Mouse (Mus musculus): Measurements from ENCODE around the gene Wdr47. TPM values are rescaled to one million over a fixed set of nuclear protein-coding genes. Genes with fewer than 3 reads are reported as not detected.

Wdr47 gene
- polyA plus RNA-seq, 1 experiment from 2014 or later = 103 TPM

DNA sequence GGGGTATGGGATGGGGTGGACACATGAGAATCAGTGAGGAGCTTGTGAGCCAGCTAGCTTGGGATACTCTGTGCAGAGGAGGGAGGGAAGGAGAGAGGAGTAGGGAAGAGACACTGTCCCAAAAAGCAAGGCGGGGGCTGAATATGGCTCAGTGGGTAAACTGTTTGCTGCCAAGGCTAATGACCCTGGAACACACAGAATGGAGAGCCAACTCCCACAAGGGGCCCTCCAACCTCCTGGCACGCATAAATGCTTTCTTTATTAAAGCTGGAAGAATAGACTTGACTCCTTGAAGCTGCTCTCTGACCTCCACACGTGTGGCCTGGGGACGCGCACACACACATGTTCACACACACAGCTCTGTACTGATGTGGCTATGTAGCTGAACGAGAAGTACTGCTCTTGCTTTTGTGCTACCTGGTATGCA is 97.9 kb downstream of the Wdr47 start:
- Histone ChIP-seq H3K9me3 (ENCODE audit: control insufficient read depth, low read length) (no peaks in the 10 kb centered on the region), H3K36me3 (ENCODE audit: control insufficient read depth, insufficient read depth, low read length) (no peaks in the 10 kb centered on the region), H3K4me1 (ENCODE audit: control insufficient read depth, insufficient read depth, low read depth, low read length) (no peaks in the 10 kb centered on the region; the same call in 1 of the 2 replicates), H3K27me3 (replicated peaks; ENCODE audit: control insufficient read depth, insufficient read depth, low read length) (no peaks in the 10 kb centered on the region), H3K4me3 (ENCODE audit: low read length) (no peak overlapping the region), H3K27ac (ENCODE audit: low read depth, low read length) (no peak overlapping the region), H3K9ac (ENCODE audit: low read depth, low read length) (no peak overlapping the region), H3K4me2 (ENCODE audit: low read length) (no peak overlapping the region)
- ATAC-seq = peak; percentile 73; the same call in 1 of the 2 replicates
- 42% methylated on average over 6 of the region's 6 CpGs for WGBS

DNA sequence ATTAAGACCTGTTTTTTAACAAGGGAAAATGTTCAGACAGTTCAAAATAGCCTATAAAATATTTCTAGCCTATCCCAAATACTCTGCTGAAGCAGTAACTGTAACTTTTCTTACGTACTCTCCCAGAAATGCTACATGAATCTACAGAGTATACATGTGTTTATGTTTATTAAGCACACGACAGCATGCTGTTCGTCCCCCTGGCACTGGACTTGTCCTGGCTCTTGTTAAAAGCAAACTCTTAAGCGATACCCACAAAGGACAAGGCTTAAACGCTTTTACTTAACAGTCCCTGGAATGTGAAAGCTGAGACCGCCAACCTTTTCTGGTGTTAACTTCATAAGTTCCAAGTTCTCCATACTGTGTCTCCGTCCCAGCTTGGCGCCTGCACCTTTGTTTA is 98.4 kb downstream of the Wdr47 start:
- Histone ChIP-seq H3K9me3 (ENCODE audit: control insufficient read depth, low read length) (no peaks in the 10 kb centered on the region), H3K27ac (ENCODE audit: low read depth, low read length) (no peak overlapping the region), H3K27me3 (replicated peaks; ENCODE audit: control insufficient read depth, insufficient read depth, low read length) (no peaks in the 10 kb centered on the region), H3K4me2 (ENCODE audit: low read length) (no peak overlapping the region), H3K36me3 (ENCODE audit: control insufficient read depth, insufficient read depth, low read length) (no peaks in the 10 kb centered on the region), H3K4me1 (ENCODE audit: control insufficient read depth, insufficient read depth, low read depth, low read length) (no peaks in the 10 kb centered on the region; the same call in 1 of the 2 replicates), H3K4me3 (ENCODE audit: low read length) (no peak overlapping the region), H3K9ac (ENCODE audit: low read depth, low read length) (no peak overlapping the region)
- WGBS = 68% methylated on average over 8 of the region's 8 CpGs
- ATAC-seq = no peak

DNA sequence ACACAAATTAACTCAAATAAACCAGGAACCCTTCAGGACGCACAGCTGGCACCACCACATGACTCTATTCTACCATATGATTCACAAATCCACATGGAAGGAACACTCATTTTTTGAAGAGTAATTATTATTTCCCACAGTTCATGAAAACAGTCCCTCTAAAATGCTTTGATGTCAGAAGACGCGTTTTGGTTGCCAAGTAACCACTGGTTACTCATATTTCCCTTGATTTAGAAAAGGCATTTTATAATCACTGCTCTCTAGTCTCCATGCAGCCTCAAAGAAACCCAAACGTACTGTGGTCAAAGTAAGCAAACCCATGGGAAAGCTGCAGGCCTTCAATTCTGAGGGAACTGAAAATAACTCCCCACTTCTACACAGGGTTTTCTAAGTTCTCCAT is 98.9 kb downstream of the Wdr47 start:
- Histone ChIP-seq H3K4me2 (ENCODE audit: low read length) (no peak overlapping the region), H3K27me3 (replicated peaks; ENCODE audit: control insufficient read depth, insufficient read depth, low read length) (no peaks in the 10 kb centered on the region), H3K9ac (ENCODE audit: low read depth, low read length) (no peak overlapping the region), H3K4me3 (ENCODE audit: low read length) (no peak overlapping the region), H3K9me3 (ENCODE audit: control insufficient read depth, low read length) (no peaks in the 10 kb centered on the region), H3K27ac (ENCODE audit: low read depth, low read length) (no peak overlapping the region), H3K36me3 (ENCODE audit: control insufficient read depth, insufficient read depth, low read length) (no peaks in the 10 kb centered on the region), H3K4me1 (ENCODE audit: control insufficient read depth, insufficient read depth, low read depth, low read length) (no peaks in the 10 kb centered on the region; the same call in 1 of the 2 replicates)
- ATAC-seq = no peak
- 66% methylated on average over 4 of the region's 4 CpGs for WGBS

DNA sequence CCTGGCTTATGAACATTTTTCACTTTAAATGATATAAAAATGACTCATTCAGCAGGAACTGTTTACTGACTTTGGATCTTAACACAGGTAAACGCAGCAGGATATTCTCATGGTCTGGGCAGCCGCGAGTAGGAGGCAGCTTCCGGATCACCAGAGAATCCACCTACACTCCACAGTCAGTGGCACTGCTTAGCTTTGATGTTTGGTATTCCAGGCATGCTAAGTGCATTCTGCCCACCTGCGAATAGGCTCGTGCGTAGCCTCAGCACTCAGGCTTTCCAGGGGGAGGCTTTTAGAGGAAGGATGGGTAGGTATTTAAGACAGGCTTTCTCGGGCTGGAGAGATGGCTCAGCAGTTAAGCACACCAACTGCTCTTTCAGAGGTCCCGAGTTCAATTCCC is 103.2 kb downstream of the Wdr47 start:
- no peak overlapping the region for H3K4me3 ChIP-seq (ENCODE audit: low read length)
- no peak for ATAC-seq
- H3K9ac ChIP-seq (ENCODE audit: low read depth, low read length) = no peak overlapping the region
- H3K4me2 ChIP-seq (ENCODE audit: low read length) = no peak overlapping the region
- no peak overlapping the region for H3K27ac ChIP-seq (ENCODE audit: low read depth, low read length)
- no peaks in the 10 kb centered on the region; the same call in 1 of the 2 replicates for H3K4me1 ChIP-seq (ENCODE audit: control insufficient read depth, insufficient read depth, low read depth, low read length)
- no peaks in the 10 kb centered on the region for H3K9me3 ChIP-seq (ENCODE audit: control insufficient read depth, low read length)
- H3K27me3 ChIP-seq (replicated peaks; ENCODE audit: control insufficient read depth, insufficient read depth, low read length) = no peaks in the 10 kb centered on the region
- 0 out of 2 replicates have a peak, but pooled peaks cover 2% of the 10 kb centered on the region for H3K36me3 ChIP-seq (ENCODE audit: control insufficient read depth, insufficient read depth, low read length)
- WGBS = 95% methylated on average over 9 of the region's 9 CpGs

Small RNA genes lying within 50 kb of the gene (microRNA-seq; reads per million reads assigned to microRNA genes)
- not detected for gene Gm22860

Other genes with a start within 250 kb of the Wdr47 start
- gene Mybphl, start 226.4 kb upstream of the Wdr47 start, polyA plus RNA-seq (2015; fragmentation: Nextera tagmentation; extraction: Ambion mirVana) = 0.11 TPM in 1 of 2 replicates, not detected in the other
- gene Psrc1, start 207.4 kb upstream of the Wdr47 start, polyA plus RNA-seq (2015; fragmentation: Nextera tagmentation; extraction: Ambion mirVana) = 10.8 and 11.1 TPM in 2 replicates
- gene Celsr2, start 175.7 kb upstream of the Wdr47 start, polyA plus RNA-seq (2015; fragmentation: Nextera tagmentation; extraction: Ambion mirVana) = 34.5 and 34.7 TPM in 2 replicates
- gene Sars, start 146.1 kb upstream of the Wdr47 start, polyA plus RNA-seq (2015; fragmentation: Nextera tagmentation; extraction: Ambion mirVana) = 216 and 224 TPM in 2 replicates
- 1.9 and 2.7 TPM in 2 replicates for gene 1700013F07Rik, start 57.1 kb upstream of the Wdr47 start, polyA plus RNA-seq (2015; fragmentation: Nextera tagmentation; extraction: Ambion mirVana)
- gene 5330417C22Rik, start 54.7 kb upstream of the Wdr47 start, polyA plus RNA-seq (2015; fragmentation: Nextera tagmentation; extraction: Ambion mirVana) = 16.0 and 18.5 TPM in 2 replicates
- 51.0 and 54.3 TPM in 2 replicates for gene Tmem167b, start 28.8 kb upstream of the Wdr47 start, polyA plus RNA-seq (2015; fragmentation: Nextera tagmentation; extraction: Ambion mirVana)
- 46.7 and 52.4 TPM in 2 replicates for gene Taf13, start 19.6 kb upstream of the Wdr47 start, polyA plus RNA-seq (2015; fragmentation: Nextera tagmentation; extraction: Ambion mirVana)
- gene Clcc1, start 62.6 kb downstream of the Wdr47 start, polyA plus RNA-seq (2015; fragmentation: Nextera tagmentation; extraction: Ambion mirVana) = 40.4 and 40.8 TPM in 2 replicates
- gene Gpsm2, start 131.0 kb downstream of the Wdr47 start, polyA plus RNA-seq (2015; fragmentation: Nextera tagmentation; extraction: Ambion mirVana) = 19.8 and 21.1 TPM in 2 replicates
- not detected in 2 replicates for gene Aknad1, start 148.4 kb downstream of the Wdr47 start, polyA plus RNA-seq (2015; fragmentation: Nextera tagmentation; extraction: Ambion mirVana)
- 16.7 and 17.3 TPM in 2 replicates for gene Stxbp3, start 249.2 kb downstream of the Wdr47 start, polyA plus RNA-seq (2015; fragmentation: Nextera tagmentation; extraction: Ambion mirVana)

Measured in hindbrain, embryonic 16.5 days (tissue).